Mouse (Mus musculus) hindbrain, postnatal 0 days (tissue): ENCODE data around the gene Ccl12. TPM values are rescaled to one million over a fixed set of nuclear protein-coding genes. Genes with fewer than 3 reads are reported as not detected.

Experiments used
- ATAC-seq: fragments of 200-750 bp; cut with Nextera tagmentation; 2 replicates; pipeline ENCODE4 v1.8.0; 2017; ENCODE audit warnings: mild to moderate bottlenecking, moderate TSS enrichment, moderate library complexity
- DNase-seq: peaks from one replicate; pipeline ENCODE4 v3.0.0-alpha.2; 2015; ENCODE audit warnings: low spot score
- H3K27ac ChIP-seq: fragments of 300-500 bp; sonication (generic); 2 replicates; pipeline ENCODE4 v1.5.1; 2014; ENCODE audit warnings: mild to moderate bottlenecking
- H3K27me3 ChIP-seq: fragments of 300-500 bp; sonication (generic); 2 replicates; pipeline ENCODE4 v1.6.1; 2014; ENCODE audit warnings: low read length, mixed read lengths; ENCODE audit not compliant: insufficient read depth
- H3K36me3 ChIP-seq: fragments of 300-500 bp; sonication (generic); 2 replicates; pipeline ENCODE4 v1.6.1; 2014; ENCODE audit warnings: low read length, mixed read lengths; ENCODE audit not compliant: insufficient read depth
- H3K4me1 ChIP-seq: fragments of 300-500 bp; sonication (generic); 2 replicates; pipeline ENCODE4 v1.6.1; 2014; ENCODE audit warnings: antibody characterized with exemption, low read length, mixed read lengths; ENCODE audit not compliant: insufficient read depth
- H3K4me2 ChIP-seq: fragments of 300-500 bp; sonication (generic); 2 replicates; pipeline ENCODE4 v1.6.1; 2014; ENCODE audit warnings: low read depth, mild to moderate bottlenecking, low read length, moderate library complexity, mixed read lengths
- H3K4me3 ChIP-seq: fragments of 300-500 bp; sonication (generic); 2 replicates; pipeline ENCODE4 v1.5.1; 2014; ENCODE audit warnings: low read length
- H3K9ac ChIP-seq: fragments of 300-500 bp; sonication (generic); replicated peaks from 2 replicates; pipeline ENCODE4 v1.6.1; 2014; ENCODE audit warnings: mild to moderate bottlenecking, low read length, moderate library complexity, mixed read lengths
- H3K9me3 ChIP-seq: fragments of 300-500 bp; sonication (generic); 2 replicates; pipeline ENCODE4 v1.6.1; 2016; ENCODE audit warnings: low read length, mixed read lengths
- CTCF ChIP-seq: IDR thresholded peaks from 2 replicates; pipeline ENCODE4 v1.5.1; 2016; ENCODE audit warnings: antibody characterized with exemption, control low read depth, low read depth
- WGBS: fragments of 180-500 bp; shearing (Covaris S2); extraction: QIAGEN DNeasy Blood & Tissue Kit; methylation state at CpG from one replicate; pipeline ENCODE4 v1.1.7; 2014; 5-methylcytosine and 5-hydroxymethylcytosine counted together
- polyA plus RNA-seq: library from polyadenylated mRNA; unstranded; fragments of >200 nt; fragmentation: Nextera tagmentation; extraction: Ambion mirVana; gene quantifications from 2 replicates; pipeline ENCODE4 v1.2.1, GENCODE M21; 2015
- total RNA-seq: library from RNA; depleted of rRNA; stranded (reverse); fragments of >200 nt; gene quantifications from 2 replicates; pipeline ENCODE4 v1.2.3, GENCODE M21; 2014

The Ccl12 gene
- total and polyA plus RNA-seq, 2 experiments from 2014 or later = 0.52 to 7.7 TPM

DNA sequence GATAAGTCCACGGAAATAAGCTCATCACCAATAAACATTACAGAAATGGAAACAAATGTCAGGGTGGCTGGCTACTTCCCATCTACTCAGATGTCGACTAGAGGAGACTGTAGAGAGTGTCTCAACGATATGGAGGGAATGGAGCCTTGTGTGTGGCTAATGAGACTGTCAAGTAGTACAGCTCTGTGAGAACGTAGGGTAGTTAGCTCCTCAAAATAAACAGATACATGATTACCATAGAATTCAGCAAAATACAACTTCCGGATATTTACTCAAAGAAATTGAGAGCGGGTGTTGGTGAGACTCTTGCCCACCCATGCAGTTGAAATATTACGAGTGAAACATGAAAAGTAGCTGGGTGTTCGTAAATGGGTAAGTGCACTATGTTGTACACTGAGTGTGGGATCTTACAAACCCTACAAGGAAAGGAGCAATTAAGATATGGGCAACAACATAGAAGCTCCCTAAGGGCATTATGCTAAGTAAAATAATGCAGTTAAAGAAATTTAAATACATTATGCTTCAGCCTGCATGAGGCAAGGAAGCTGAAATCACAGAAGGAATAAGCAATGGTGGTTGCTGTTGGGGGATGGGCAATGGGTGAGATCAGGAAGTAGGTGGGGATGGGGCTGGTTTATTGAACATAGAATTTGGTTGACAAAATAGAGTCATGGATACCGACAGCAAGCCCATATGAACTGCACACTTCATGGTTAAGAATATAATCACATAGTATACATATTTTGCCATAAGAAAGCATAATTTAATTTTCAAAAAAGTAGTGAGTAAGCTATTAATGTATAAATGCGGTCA, 1.9 kb upstream of the Ccl12 start:
- no peak for TF ChIP-seq CTCF
- Histone ChIP-seq H3K36me3 (no peaks in the 10 kb centered on the region), H3K4me2 (no peak overlapping the region), H3K9ac (no peak overlapping the region), H3K4me3 (no peak overlapping the region), H3K9me3 (no peaks in the 10 kb centered on the region), H3K27ac (no peak overlapping the region), H3K27me3 (no peaks in the 10 kb centered on the region), H3K4me1 (no peaks in the 10 kb centered on the region)
- DNase-seq = no peak
- WGBS = 85% methylated on average over 10 of the region's 10 CpGs
- no peak for ATAC-seq

DNA sequence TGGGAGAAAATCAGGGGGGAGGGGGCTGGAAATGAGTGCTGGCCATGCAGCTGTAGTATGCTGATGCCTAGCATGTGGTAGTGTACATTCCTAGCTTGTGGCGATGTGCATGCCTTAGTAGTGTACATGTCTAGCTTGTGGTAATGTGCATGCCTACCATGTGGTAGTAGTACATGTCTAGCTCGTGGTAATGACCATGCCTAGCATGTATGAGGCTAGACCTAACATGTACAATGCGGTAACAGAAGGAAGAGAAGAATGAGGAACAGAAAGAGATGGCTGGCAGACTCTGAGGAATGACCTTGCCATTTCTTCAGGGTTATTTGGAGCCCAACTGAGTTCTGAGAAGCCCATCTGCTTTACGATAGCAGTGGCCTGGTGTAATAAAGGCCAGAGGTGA, 558 bp upstream of the Ccl12 start:
- H3K27me3 ChIP-seq = no peaks in the 10 kb centered on the region
- no peaks in the 10 kb centered on the region for H3K9me3 ChIP-seq
- H3K4me3 ChIP-seq = no peak overlapping the region
- H3K4me1 ChIP-seq = no peaks in the 10 kb centered on the region
- no peak for TF ChIP-seq CTCF
- DNase-seq (no peak), ATAC-seq (no peak)
- H3K9ac ChIP-seq = no peak overlapping the region
- 81% methylated on average over 4 of the region's 4 CpGs for WGBS
- H3K4me2 ChIP-seq = no peak overlapping the region
- H3K36me3 ChIP-seq = no peaks in the 10 kb centered on the region
- H3K27ac ChIP-seq = no peak overlapping the region

- Histone ChIP-seq H3K4me3 (no peak overlapping the region), H3K4me1 (no peaks in the 10 kb centered on the region), H3K9me3 (no peaks in the 10 kb centered on the region), H3K27me3 (no peaks in the 10 kb centered on the region), H3K4me2 (no peak overlapping the region), H3K27ac (no peak overlapping the region), H3K36me3 (no peaks in the 10 kb centered on the region), H3K9ac (no peak overlapping the region)
- ATAC-seq = no peak
- no peak for TF ChIP-seq CTCF
- DNase-seq = no peak
Observed at GRCm38 (mm10) chr11:82109611-82110010, 8.0 kb downstream of the Ccl12 start.

DNA sequence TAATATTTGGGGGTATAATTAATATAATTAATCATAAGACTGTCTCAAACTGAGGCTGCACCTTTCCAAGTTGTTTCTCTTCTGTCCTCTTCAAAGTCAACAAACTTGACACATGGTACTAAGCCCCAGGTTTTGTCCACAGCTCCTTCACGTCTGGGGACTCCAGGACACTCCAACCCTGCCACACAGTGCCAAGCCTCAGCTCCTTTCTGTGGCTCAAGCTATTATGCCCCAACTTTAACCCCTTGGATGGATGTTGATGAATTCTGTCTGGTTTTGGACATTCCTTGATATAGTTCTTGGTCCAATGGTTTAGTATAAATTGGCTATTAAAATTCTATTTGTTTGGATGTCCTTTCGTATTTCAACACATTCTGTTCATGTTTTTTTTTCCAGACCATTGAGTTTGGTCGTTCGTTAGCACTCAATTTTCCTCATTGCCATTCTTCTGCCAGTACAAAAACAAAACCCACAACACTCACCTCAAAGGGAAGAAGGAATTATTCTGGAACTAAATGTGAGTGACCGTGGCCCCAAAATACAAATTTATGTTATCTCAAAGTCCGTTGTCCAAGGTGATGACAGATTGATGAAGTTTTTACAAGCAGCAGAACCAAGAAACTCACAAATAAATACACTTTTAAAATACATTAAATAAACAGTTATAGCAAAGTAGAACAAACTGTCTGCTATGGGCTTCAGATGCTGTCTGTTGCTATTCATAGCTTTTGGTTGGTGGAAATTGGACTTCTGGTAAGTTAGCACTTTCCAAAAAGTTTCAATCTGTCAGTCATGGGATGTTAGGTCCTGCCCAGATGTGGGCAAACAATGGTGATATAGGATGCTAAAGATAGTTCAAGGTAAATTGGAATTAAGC, 9.0 kb downstream of the Ccl12 start:
- no peak overlapping the region for H3K27ac ChIP-seq
- WGBS = 70% methylated on average over 6 of the region's 6 CpGs
- ATAC-seq (no peak), DNase-seq (no peak)
- H3K36me3 ChIP-seq = no peaks in the 10 kb centered on the region
- H3K9ac ChIP-seq = no peak overlapping the region
- H3K4me1 ChIP-seq = no peaks in the 10 kb centered on the region
- no peaks in the 10 kb centered on the region for H3K27me3 ChIP-seq
- H3K4me3 ChIP-seq = no peak overlapping the region
- H3K9me3 ChIP-seq = no peaks in the 10 kb centered on the region
- H3K4me2 ChIP-seq = no peak overlapping the region
- no peak for TF ChIP-seq CTCF

DNA sequence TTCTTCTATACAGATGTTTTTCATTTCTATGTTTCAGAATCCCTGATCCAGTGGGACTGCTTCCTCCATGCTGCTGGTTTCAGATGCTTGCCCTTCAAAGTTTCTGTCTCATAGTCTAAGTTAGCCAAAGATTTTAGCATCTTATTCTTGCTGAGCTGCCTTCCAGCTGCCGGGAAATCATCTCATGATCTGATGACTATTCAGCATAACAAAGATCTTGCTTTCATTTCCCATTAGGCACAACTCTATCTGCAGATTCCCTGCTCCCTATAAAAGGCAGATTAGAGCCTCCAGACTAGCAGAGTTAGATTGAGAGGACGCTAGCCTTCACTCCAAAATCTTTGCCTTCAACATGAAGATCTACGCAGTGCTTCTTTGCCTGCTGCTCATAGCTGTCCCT, 13.2 kb downstream of the Ccl12 start, which contains the start of gene Ccl8:
TSS of gene Ccl8 (plus strand) at position 301 of the 400 bp plus-strand sequence.
- WGBS = 82% methylated on average over 3 of the region's 3 CpGs
- Histone ChIP-seq H3K4me2 (no peak within 1 kb of the TSS), H3K9me3 (no peaks in the 10 kb centered on the region), H3K36me3 (no peaks in the 10 kb centered on the region), H3K9ac (no peak within 1 kb of the TSS), H3K4me3 (no peak within 1 kb of the TSS), H3K27me3 (no peaks in the 10 kb centered on the region), H3K4me1 (no peaks in the 10 kb centered on the region), H3K27ac (no peak within 1 kb of the TSS)
- DNase-seq (no peak), ATAC-seq (no peak)
- TF ChIP-seq CTCF = no peak

GRCm38 (mm10) chr11:82116041-82116440, 14.4 kb downstream of the Ccl12 start:
- DNase-seq (no peak), ATAC-seq (no peak)
- H3K9ac ChIP-seq = no peak overlapping the region
- no peak overlapping the region for H3K4me3 ChIP-seq
- H3K4me2 ChIP-seq = no peak overlapping the region
- no peaks in the 10 kb centered on the region for H3K9me3 ChIP-seq
- no peaks in the 10 kb centered on the region for H3K27me3 ChIP-seq
- no peaks in the 10 kb centered on the region for H3K36me3 ChIP-seq
- no peaks in the 10 kb centered on the region for H3K4me1 ChIP-seq
- no peak overlapping the region for H3K27ac ChIP-seq
- 90% methylated on average over 3 of the region's 3 CpGs for WGBS
- no peak for TF ChIP-seq CTCF
